Mouse (Mus musculus) spleen, adult 2 months (tissue): ENCODE data around the gene Msgn1.

Experiments
- CTCF ChIP-seq: fragments of 200-500 bp; IDR thresholded peaks from 2 replicates; pipeline ENCODE4 v1.5.1; 2011; ENCODE audit warnings: mild to moderate bottlenecking, inconsistent platforms; ENCODE audit not compliant: insufficient read depth, insufficient read length, insufficient replicate concordance; ENCODE audit errors: extremely low read depth
- POLR2A ChIP-seq: fragments of 200-500 bp; IDR thresholded peaks from 2 replicates; pipeline ENCODE4 v1.6.1; 2011; ENCODE audit warnings: low read depth, low read length, inconsistent platforms

DNA sequence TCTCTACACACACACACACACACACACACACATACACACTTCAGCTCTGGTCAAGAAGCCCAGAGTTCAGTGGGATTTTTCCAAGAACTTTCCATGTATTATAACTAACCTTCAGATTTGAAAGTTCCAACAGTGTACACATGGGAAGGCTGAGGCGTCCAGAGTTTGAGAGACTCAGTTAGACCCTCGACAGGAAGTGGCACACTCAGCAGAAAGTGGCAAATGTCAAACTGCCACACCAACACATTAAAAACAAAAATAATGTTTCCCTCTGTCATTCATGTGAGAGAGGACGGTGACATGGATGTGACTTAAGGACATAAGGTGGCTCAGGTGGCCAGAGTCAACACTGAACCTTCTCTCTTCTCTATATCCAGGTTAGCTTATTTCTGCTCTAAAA lies 1.6 kb upstream of the Msgn1 start:
- no peak for TF ChIP-seq CTCF
- TF ChIP-seq POLR2A, result no peak
